Mouse (Mus musculus): ENCODE measurements at regions not wholly inside any gene's neighbourhood (a gene's known extent, or its start where the extent isn't known, plus 50 kb on each side); places are given as distances from the start of the nearest gene placed in this dataset.

GRCm38 (mm10) chr3:115532141-115532735 lies 182.6 kb downstream of the S1pr1 start:
- H3K4me1 ChIP-seq (ENCODE audit: control insufficient read depth, insufficient read depth, low read length): no peaks in the 10 kb centered on the region
- no peak for TF ChIP-seq POLR2A (IDR thresholded peaks at IDR 0.05; ENCODE audit: borderline replicate concordance, control insufficient read depth, low read depth, low read length)
- no peak for TF ChIP-seq CTCF (IDR thresholded peaks at IDR 0.05; ENCODE audit: control insufficient read depth, insufficient read depth, low read length)

DNA sequence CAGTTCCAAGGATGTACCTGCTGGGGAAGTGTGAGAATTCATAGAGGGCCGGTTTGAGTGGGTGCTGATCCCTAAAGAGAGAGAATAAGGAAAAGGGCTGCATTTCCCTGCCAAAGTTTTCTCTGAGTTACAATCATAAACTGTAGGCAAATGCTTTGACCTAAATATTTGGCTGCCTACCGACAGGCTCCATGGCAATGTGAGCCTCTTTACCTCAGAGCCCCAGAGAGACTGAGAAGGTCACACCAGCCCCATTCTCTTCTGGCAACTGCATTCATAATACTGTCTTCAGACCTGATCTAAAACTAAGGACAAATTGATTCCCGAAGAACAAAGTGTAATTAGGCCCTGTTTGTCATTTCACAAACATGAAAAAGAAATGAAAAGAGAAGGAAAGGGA lies 184.4 kb downstream of the S1pr1 start:
- Histone ChIP-seq H3K27ac (ENCODE audit: control insufficient read depth, insufficient read depth, low read depth, low read length, poor library complexity) (no peak overlapping the region), H3K4me3 (replicated peaks; ENCODE audit: control insufficient read depth, low read depth, low read length) (no peak overlapping the region), H3K4me1 (ENCODE audit: control insufficient read depth, insufficient read depth, low read length) (no peaks in the 10 kb centered on the region)
- no peak for TF ChIP-seq CTCF (IDR thresholded peaks at IDR 0.05; ENCODE audit: control insufficient read depth, insufficient read depth, low read length)
- TF ChIP-seq POLR2A (IDR thresholded peaks at IDR 0.05; ENCODE audit: borderline replicate concordance, control insufficient read depth, low read depth, low read length): no peak
- 68% methylated on average over 3 of the region's 3 CpGs for WGBS

More at GRCm38 (mm10) chr3:115532141-115532735, 182.6 kb downstream of the S1pr1 start:
- H3K27ac ChIP-seq (ENCODE audit: control insufficient read depth, insufficient read depth, low read depth, low read length, poor library complexity): no peak overlapping the region
- 81% methylated on average over 18 of the region's 18 CpGs for WGBS
- H3K4me3 ChIP-seq (replicated peaks; ENCODE audit: control insufficient read depth, low read depth, low read length): no peak overlapping the region

DNA sequence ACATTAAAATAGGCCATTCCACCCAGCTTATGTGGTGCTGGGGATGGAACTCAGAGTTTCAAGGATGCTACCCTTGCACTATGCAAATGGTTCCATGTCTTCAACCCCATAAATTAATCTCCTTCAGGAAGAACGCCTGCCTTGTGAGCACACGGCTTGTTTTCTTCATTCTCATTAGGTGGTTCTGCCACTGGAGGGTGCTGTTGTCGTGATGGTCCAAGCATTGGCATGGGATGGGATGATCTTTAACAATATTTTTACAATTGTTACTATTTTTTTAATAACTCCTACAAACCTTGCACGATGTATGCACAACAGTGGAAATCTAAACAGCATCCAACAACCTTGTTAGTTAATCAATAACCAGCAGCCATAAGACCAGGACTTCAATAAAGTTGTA lies 185.0 kb downstream of the S1pr1 start:
- TF ChIP-seq CTCF (IDR thresholded peaks at IDR 0.05; ENCODE audit: control insufficient read depth, insufficient read depth, low read length): peak; percentile 48
- no peak for TF ChIP-seq POLR2A (IDR thresholded peaks at IDR 0.05; ENCODE audit: borderline replicate concordance, control insufficient read depth, low read depth, low read length)
- Histone ChIP-seq H3K4me3 (replicated peaks; ENCODE audit: control insufficient read depth, low read depth, low read length) (no peak overlapping the region), H3K4me1 (ENCODE audit: control insufficient read depth, insufficient read depth, low read length) (no peaks in the 10 kb centered on the region), H3K27ac (ENCODE audit: control insufficient read depth, insufficient read depth, low read depth, low read length, poor library complexity) (no peak overlapping the region)
- WGBS: 22% methylated on average over 4 of the region's 4 CpGs

- TF ChIP-seq POLR2A (IDR thresholded peaks at IDR 0.05; ENCODE audit: borderline replicate concordance, control insufficient read depth, low read depth, low read length) (no peak), CTCF (IDR thresholded peaks at IDR 0.05; ENCODE audit: control insufficient read depth, insufficient read depth, low read length) (no peak)
- no peaks in the 10 kb centered on the region for H3K4me1 ChIP-seq (ENCODE audit: control insufficient read depth, insufficient read depth, low read length)
- no peak overlapping the region for H3K4me3 ChIP-seq (replicated peaks; ENCODE audit: control insufficient read depth, low read depth, low read length)
- 73% methylated on average over 2 of the region's 2 CpGs for WGBS
- no peak overlapping the region for H3K27ac ChIP-seq (ENCODE audit: control insufficient read depth, insufficient read depth, low read depth, low read length, poor library complexity)
Measured at GRCm38 (mm10) chr3:115523515-115523914, 191.4 kb downstream of the S1pr1 start.

- Histone ChIP-seq H3K4me1 (ENCODE audit: control insufficient read depth, insufficient read depth, low read length) (no peaks in the 10 kb centered on the region), H3K4me3 (replicated peaks; ENCODE audit: control insufficient read depth, low read depth, low read length) (no peak overlapping the region), H3K27ac (ENCODE audit: control insufficient read depth, insufficient read depth, low read depth, low read length, poor library complexity) (no peak overlapping the region)
- WGBS: 73% methylated on average over 4 of the region's 4 CpGs
- TF ChIP-seq CTCF (IDR thresholded peaks at IDR 0.05; ENCODE audit: control insufficient read depth, insufficient read depth, low read length): no peak
- TF ChIP-seq POLR2A (IDR thresholded peaks at IDR 0.05; ENCODE audit: borderline replicate concordance, control insufficient read depth, low read depth, low read length): no peak
Measured at GRCm38 (mm10) chr3:115515645-115516044, 199.2 kb downstream of the S1pr1 start.

- 93% methylated on average over 4 of the region's 4 CpGs for WGBS
- Histone ChIP-seq H3K4me3 (replicated peaks; ENCODE audit: control insufficient read depth, low read depth, low read length) (no peak overlapping the region), H3K27ac (ENCODE audit: control insufficient read depth, insufficient read depth, low read depth, low read length, poor library complexity) (no peak overlapping the region), H3K4me1 (ENCODE audit: control insufficient read depth, insufficient read depth, low read length) (no peaks in the 10 kb centered on the region)
- TF ChIP-seq POLR2A (IDR thresholded peaks at IDR 0.05; ENCODE audit: borderline replicate concordance, control insufficient read depth, low read depth, low read length) (no peak), CTCF (IDR thresholded peaks at IDR 0.05; ENCODE audit: control insufficient read depth, insufficient read depth, low read length) (no peak)
Measured at GRCm38 (mm10) chr3:115509658-115510057, 205.2 kb downstream of the S1pr1 start.

- Histone ChIP-seq H3K4me3 (replicated peaks; ENCODE audit: control insufficient read depth, low read depth, low read length) (no peak overlapping the region), H3K4me1 (ENCODE audit: control insufficient read depth, insufficient read depth, low read length) (no peaks in the 10 kb centered on the region), H3K27ac (ENCODE audit: control insufficient read depth, insufficient read depth, low read depth, low read length, poor library complexity) (no peak overlapping the region)
- TF ChIP-seq CTCF (IDR thresholded peaks at IDR 0.05; ENCODE audit: control insufficient read depth, insufficient read depth, low read length) (no peak), POLR2A (IDR thresholded peaks at IDR 0.05; ENCODE audit: borderline replicate concordance, control insufficient read depth, low read depth, low read length) (no peak)
- 81% methylated on average over 1 of the region's 1 CpGs for WGBS
Measured at GRCm38 (mm10) chr3:115497420-115497819, 217.5 kb downstream of the S1pr1 start.

DNA sequence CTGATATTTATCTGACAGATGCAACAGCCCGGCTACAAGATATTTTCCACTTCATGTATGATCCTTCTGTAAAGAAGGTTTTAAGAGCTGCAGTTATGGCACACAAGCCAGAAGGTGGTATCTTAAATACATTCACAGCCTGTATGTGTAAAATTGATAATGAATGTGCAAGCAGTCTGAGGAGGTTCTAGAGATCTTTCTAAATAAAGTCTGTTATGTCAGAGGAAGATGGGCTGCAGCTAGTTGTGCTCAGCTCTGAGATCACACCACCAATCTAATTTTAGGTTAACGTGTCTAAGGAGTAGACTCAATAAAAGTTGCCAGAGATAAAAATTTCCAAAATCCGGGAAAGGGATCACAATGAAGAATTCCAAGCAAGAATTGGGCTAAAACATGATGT lies 218.8 kb downstream of the S1pr1 start:
- TF ChIP-seq CTCF (IDR thresholded peaks at IDR 0.05; ENCODE audit: control insufficient read depth, insufficient read depth, low read length) (no peak), POLR2A (IDR thresholded peaks at IDR 0.05; ENCODE audit: borderline replicate concordance, control insufficient read depth, low read depth, low read length) (no peak)
- 72% methylated on average over 3 of the region's 3 CpGs for WGBS
- no peak overlapping the region for H3K4me3 ChIP-seq (replicated peaks; ENCODE audit: control insufficient read depth, low read depth, low read length)
- no peak overlapping the region for H3K27ac ChIP-seq (ENCODE audit: control insufficient read depth, insufficient read depth, low read depth, low read length, poor library complexity)
- H3K4me1 ChIP-seq (ENCODE audit: control insufficient read depth, insufficient read depth, low read length): no peaks in the 10 kb centered on the region

DNA sequence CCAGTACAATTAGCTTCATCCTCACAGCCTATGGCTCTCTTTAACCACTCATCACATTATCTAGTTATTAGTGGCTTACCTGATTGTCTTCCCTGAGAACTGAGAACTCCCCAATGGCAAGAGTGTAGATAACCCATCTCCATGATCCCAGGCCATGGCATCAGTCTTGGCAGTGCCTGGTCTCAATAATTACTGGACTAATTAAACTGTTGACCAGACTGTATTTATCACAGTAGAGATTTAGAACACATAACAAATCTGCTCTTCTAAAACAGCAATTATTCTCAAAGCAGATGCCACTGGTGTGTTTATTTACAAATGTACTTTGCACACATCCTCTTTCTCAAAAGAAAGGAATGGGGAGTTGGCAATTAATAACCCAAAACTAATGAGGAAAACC lies 219.2 kb downstream of the S1pr1 start:
- Histone ChIP-seq H3K27ac (ENCODE audit: control insufficient read depth, insufficient read depth, low read depth, low read length, poor library complexity) (no peak overlapping the region), H3K4me3 (replicated peaks; ENCODE audit: control insufficient read depth, low read depth, low read length) (no peak overlapping the region), H3K4me1 (ENCODE audit: control insufficient read depth, insufficient read depth, low read length) (no peaks in the 10 kb centered on the region)
- no peak for TF ChIP-seq CTCF (IDR thresholded peaks at IDR 0.05; ENCODE audit: control insufficient read depth, insufficient read depth, low read length)
- TF ChIP-seq POLR2A (IDR thresholded peaks at IDR 0.05; ENCODE audit: borderline replicate concordance, control insufficient read depth, low read depth, low read length): no peak
